Mouse (Mus musculus) lung, postnatal 0 days (tissue): ENCODE results near the gene Pla2g3. TPM values are rescaled to one million over a fixed set of nuclear protein-coding genes. Genes with fewer than 3 reads are reported as not detected.

ENCODE experiments used
- ATAC-seq: fragments of 200-750 bp; cut with Nextera tagmentation; 2 replicates; pipeline ENCODE4 v1.8.0; 2017; ENCODE audit warnings: moderate library complexity
- DNase-seq: peaks from one replicate; pipeline ENCODE4 v3.0.0-alpha.2; 2016; ENCODE audit warnings: low spot score
- H3K27ac ChIP-seq: fragments of 300-500 bp; sonication (generic); 2 replicates; pipeline ENCODE4 v1.5.1; 2014; ENCODE audit warnings: antibody characterized with exemption, mild to moderate bottlenecking, low read length, mixed read lengths
- H3K27me3 ChIP-seq: fragments of 300-500 bp; sonication (generic); replicated peaks from 2 replicates; pipeline ENCODE4 v1.6.1; 2014; ENCODE audit warnings: low read length, mixed read lengths; ENCODE audit not compliant: insufficient read depth
- H3K36me3 ChIP-seq: fragments of 300-500 bp; sonication (generic); 2 replicates; pipeline ENCODE4 v1.6.1; 2014; ENCODE audit warnings: low read length, mixed read lengths; ENCODE audit not compliant: insufficient read depth
- H3K4me1 ChIP-seq: fragments of 300-500 bp; sonication (generic); 2 replicates; pipeline ENCODE4 v1.6.1; 2014; ENCODE audit warnings: antibody characterized with exemption, low read depth, low read length, mixed read lengths; ENCODE audit not compliant: insufficient read depth
- H3K4me2 ChIP-seq: fragments of 300-500 bp; sonication (generic); replicated peaks from 2 replicates; pipeline ENCODE4 v1.6.1; 2014; ENCODE audit warnings: low read depth, mild to moderate bottlenecking, low read length, moderate library complexity, mixed read lengths
- H3K4me3 ChIP-seq: fragments of 300-500 bp; sonication (generic); 2 replicates; pipeline ENCODE4 v1.5.1; 2014; ENCODE audit warnings: low read depth, low read length
- H3K9ac ChIP-seq: fragments of 300-500 bp; sonication (generic); replicated peaks from 2 replicates; pipeline ENCODE4 v1.6.1; 2014; ENCODE audit warnings: low read depth, mild to moderate bottlenecking
- H3K9me3 ChIP-seq: fragments of 300-500 bp; sonication (generic); 2 replicates; pipeline ENCODE4 v1.6.1; 2016; ENCODE audit warnings: low read length, mixed read lengths
- CTCF ChIP-seq: IDR thresholded peaks from 2 replicates; pipeline ENCODE4 v1.5.1; 2016; ENCODE audit warnings: antibody characterized with exemption, mild to moderate bottlenecking
- EP300 ChIP-seq: IDR thresholded peaks from 2 replicates; pipeline ENCODE4 v1.6.1; 2016; ENCODE audit warnings: antibody characterized with exemption, mild to moderate bottlenecking, control low read depth
- WGBS: fragments of 180-500 bp; shearing (Covaris S2); extraction: QIAGEN DNeasy Blood & Tissue Kit; methylation state at CpG from one replicate; pipeline ENCODE4 v1.1.7; 2014; 5-methylcytosine and 5-hydroxymethylcytosine counted together
- polyA plus RNA-seq: library from polyadenylated mRNA; unstranded; fragments of >200 nt; fragmentation: Nextera tagmentation; extraction: Ambion mirVana; gene quantifications from 2 replicates; pipeline ENCODE4 v1.2.1, GENCODE M21; 2015

Pla2g3 gene
- polyA plus RNA-seq, 1 experiment from 2014 or later = 0.29 TPM

DNA sequence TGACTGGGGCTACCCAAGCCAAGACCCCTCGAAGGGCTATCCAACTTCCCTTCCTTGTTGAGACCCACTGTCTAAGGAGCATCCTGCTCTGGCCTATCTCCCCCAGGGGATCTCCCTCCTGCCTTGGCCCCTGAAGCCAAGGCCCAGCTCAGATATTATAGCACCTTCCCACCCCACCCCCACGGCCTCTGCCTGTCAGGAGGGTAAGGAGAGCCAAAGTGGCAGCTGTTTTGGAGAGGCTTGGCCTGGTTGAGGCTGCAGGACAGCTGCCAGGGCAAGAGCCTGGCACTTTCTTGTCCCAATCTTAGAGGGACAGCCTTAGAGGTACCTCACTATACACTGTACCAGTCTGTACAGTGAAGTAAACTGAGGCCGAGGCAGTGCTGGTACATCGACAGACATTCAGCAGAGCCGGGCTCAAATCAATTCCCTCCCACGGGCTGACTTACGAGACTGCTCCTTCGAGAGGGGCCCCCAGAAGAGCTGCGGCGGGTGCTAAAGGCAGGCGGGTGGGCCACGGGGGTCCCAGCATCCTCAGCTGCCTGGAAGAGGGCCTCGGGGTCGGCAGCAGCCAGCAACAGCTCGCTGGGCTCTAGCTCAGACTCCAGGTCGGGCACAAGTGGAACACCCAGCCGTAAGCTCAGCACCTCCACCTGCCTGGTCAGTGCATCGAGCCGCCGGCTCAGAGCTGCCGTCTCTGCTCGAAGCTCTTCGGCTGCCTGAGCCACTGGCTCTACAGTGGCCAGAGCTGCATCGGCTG lies 39.1 kb downstream of the Pla2g3 start:
- no peak for DNase-seq
- ATAC-seq = no peak
- no peak for TF ChIP-seq EP300
- TF ChIP-seq CTCF = no peak
- Histone ChIP-seq H3K4me1 (no peaks in the 10 kb centered on the region), H3K9ac (no peak overlapping the region), H3K36me3 (peaks cover 52% of the 10 kb centered on the region), H3K4me2 (no peak overlapping the region), H3K27ac (no peak overlapping the region), H3K27me3 (no peaks in the 10 kb centered on the region), H3K9me3 (no peaks in the 10 kb centered on the region), H3K4me3 (no peak overlapping the region)
- 85% methylated on average over 22 of the region's 24 CpGs for WGBS

DNA sequence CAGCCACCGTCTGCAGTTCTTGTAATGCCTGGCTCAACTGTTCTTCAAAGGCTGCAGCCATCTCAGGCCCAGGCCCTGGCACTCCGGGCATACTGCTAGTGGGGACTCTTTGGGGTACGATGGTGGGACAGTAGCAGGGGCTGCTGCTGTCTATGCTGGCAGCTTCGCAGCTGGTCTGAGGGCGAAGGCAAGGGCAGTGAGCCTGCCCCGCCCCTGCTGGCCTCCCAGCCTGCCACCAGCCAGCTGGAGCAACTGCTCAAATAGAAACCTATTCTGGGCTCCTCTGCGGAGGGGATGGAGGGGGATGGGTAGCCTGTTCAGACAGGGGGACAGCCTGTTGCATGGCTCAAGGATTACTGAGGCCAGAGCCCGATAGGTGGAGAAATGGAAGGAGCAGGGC lies 39.7 kb downstream of the Pla2g3 start:
- no peaks in the 10 kb centered on the region for H3K27me3 ChIP-seq
- WGBS = 90% methylated on average over 8 of the region's 8 CpGs
- H3K27ac ChIP-seq = no peak overlapping the region
- H3K4me3 ChIP-seq = no peak overlapping the region
- peaks cover 49% of the 10 kb centered on the region for H3K36me3 ChIP-seq
- no peak overlapping the region for H3K4me2 ChIP-seq
- ATAC-seq (no peak), DNase-seq (no peak)
- no peaks in the 10 kb centered on the region for H3K4me1 ChIP-seq
- no peaks in the 10 kb centered on the region for H3K9me3 ChIP-seq
- H3K9ac ChIP-seq = no peak overlapping the region
- TF ChIP-seq CTCF = no peak
- no peak for TF ChIP-seq EP300

DNA sequence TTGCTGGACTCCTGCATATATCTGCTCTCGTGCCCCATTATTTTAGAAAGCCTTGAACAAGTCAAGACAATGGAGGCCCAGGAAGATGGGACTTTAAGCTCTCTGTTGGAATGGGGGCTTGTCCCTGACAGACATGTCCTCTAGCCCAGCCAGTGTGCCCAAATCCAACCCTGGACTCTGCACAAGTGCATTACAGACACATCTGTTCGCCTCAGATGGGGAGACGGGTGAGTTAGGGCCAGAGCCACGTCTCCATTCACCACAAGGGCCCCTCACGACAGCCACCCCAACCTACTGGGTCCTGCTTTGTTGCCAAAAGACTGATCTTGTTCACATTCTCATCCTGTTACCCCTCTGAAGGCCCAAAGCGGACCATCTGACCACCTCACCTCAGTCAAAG lies 40.1 kb downstream of the Pla2g3 start:
- no peaks in the 10 kb centered on the region for H3K9me3 ChIP-seq
- no peak for TF ChIP-seq EP300
- TF ChIP-seq CTCF = no peak
- WGBS = 94% methylated on average over 6 of the region's 6 CpGs
- no peak overlapping the region for H3K27ac ChIP-seq
- H3K27me3 ChIP-seq = no peaks in the 10 kb centered on the region
- no peaks in the 10 kb centered on the region for H3K4me1 ChIP-seq
- H3K4me3 ChIP-seq = no peak overlapping the region
- H3K36me3 ChIP-seq = peaks cover 46% of the 10 kb centered on the region
- DNase-seq = no peak
- H3K9ac ChIP-seq = no peak overlapping the region
- no peak for ATAC-seq
- H3K4me2 ChIP-seq = no peak overlapping the region

DNA sequence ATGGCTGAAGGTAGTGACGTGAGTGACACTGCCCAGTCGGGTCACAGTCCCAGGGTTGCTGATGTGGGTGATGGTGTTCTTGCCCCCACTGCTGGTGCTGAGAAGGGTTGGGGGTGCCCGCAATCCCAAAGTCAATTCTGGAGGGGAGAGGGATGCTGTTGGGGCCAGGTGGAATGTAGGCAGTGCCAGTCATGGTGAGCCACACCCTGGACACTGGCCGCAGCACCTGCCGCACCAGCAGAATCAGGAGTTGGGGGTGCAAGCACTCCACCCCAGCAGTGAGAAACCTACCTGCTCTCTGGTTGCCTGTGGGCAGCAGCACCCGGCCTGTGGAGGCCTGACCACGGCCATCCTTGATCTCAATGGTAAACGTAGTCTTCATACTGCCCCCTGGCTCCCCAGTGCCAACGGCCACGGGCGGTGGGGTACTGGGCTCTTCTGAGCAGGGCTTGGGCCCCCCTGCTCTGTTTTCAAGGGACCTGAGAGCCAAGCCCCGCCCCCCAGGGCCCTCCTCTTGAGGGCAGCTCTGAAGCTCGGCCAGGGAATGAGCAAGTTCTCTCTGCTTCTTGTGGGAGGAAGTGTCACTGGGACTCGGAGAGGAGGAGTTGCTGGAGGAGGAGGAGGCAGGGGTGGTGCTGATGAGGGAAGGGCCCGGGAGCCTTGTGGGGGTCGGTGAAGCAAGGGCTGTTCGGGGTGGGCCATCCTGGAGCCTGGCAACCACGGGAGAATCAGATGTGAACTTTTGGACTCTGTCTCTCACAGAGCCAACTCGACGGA lies 41.6 kb downstream of the Pla2g3 start:
- Histone ChIP-seq H3K9ac (no peak overlapping the region), H3K4me1 (no peaks in the 10 kb centered on the region), H3K4me3 (no peak overlapping the region), H3K27me3 (no peaks in the 10 kb centered on the region), H3K36me3 (peaks cover 46% of the 10 kb centered on the region), H3K27ac (no peak overlapping the region), H3K9me3 (no peaks in the 10 kb centered on the region), H3K4me2 (no peak overlapping the region)
- no peak for DNase-seq
- TF ChIP-seq CTCF (no peak), EP300 (no peak)
- WGBS = 69% methylated on average over 20 of the region's 20 CpGs
- no peak for ATAC-seq

DNA sequence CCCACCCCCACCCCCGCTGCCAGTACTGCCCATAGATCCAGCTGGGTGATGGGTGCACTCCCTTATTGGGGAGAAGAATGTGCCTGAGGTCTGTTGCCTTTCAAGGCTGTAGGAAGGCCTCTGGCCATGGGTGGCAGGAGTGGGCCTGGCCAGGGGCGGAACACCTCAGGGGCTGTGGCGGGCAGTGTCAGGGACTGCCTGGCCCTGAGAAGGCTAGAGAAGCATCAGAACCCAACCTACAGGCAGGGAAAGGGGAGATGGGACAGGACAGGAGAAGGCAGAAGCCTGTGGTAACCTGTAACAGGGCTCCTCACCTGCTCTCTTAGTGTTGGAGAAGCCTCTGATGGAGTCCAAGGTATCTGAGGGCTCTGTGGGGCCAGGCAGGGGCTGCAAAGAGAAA lies 42.6 kb downstream of the Pla2g3 start:
- 100% methylated on average over 3 of the region's 3 CpGs for WGBS
- peaks cover 40% of the 10 kb centered on the region for H3K36me3 ChIP-seq
- H3K9me3 ChIP-seq = no peaks in the 10 kb centered on the region
- ATAC-seq (no peak), DNase-seq (no peak)
- no peaks in the 10 kb centered on the region for H3K27me3 ChIP-seq
- H3K4me3 ChIP-seq = no peak overlapping the region
- TF ChIP-seq EP300 (no peak), CTCF (no peak)
- peaks cover 6% of the 10 kb centered on the region; the same call in 1 of the 2 replicates for H3K4me1 ChIP-seq
- H3K4me2 ChIP-seq = no peak overlapping the region
- H3K27ac ChIP-seq = no peak overlapping the region
- no peak overlapping the region for H3K9ac ChIP-seq

DNA sequence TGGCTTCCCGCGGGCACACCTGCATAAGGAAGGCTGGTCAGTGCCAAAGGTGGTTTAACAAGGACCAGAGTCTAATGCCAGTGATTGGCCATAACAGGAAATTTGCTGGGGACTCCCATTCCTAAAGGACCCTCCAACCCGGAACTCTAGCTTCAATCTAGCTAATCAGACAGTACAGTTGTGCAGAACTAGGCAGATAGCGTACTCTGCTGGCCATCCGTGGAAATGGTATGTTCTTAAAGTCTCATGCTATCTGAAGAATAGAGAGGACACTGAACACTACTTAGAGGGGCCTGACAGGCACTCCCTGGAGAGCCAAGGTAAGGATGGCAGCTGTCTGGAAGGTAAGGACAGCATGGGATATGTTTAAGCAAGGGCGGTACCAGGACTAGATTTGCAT lies 43.5 kb downstream of the Pla2g3 start:
- no peak overlapping the region for H3K4me2 ChIP-seq
- H3K36me3 ChIP-seq = peaks cover 34% of the 10 kb centered on the region
- H3K9me3 ChIP-seq = no peaks in the 10 kb centered on the region
- DNase-seq = no peak
- H3K4me3 ChIP-seq = no peak overlapping the region
- WGBS = 75% methylated on average over 6 of the region's 6 CpGs
- TF ChIP-seq CTCF = peak; percentile 56
- TF ChIP-seq EP300 = no peak
- peaks cover 13% of the 10 kb centered on the region; the same call in 1 of the 2 replicates for H3K4me1 ChIP-seq
- no peak for ATAC-seq
- no peaks in the 10 kb centered on the region for H3K27me3 ChIP-seq
- H3K27ac ChIP-seq = no peak overlapping the region
- no peak overlapping the region for H3K9ac ChIP-seq
